Mouse (Mus musculus) forebrain, embryonic 16.5 days (tissue): Measurements from ENCODE around the gene B3gat1. TPM values are rescaled to one million over a fixed set of nuclear protein-coding genes. Genes with fewer than 3 reads are reported as not detected.

Experiments used
- ATAC-seq: fragments of 200-750 bp; cut with Nextera tagmentation; 2 replicates; pipeline ENCODE4 v1.8.0; 2017; ENCODE audit warnings: mild to moderate bottlenecking, moderate library complexity
- H3K27ac ChIP-seq: fragments of 300-500 bp; sonication (generic); 2 replicates; pipeline ENCODE4 v1.5.1; 2014; ENCODE audit warnings: low read length, control low read depth
- H3K27me3 ChIP-seq: fragments of 300-500 bp; sonication (generic); replicated peaks from 2 replicates; pipeline ENCODE4 v1.6.1; 2014; ENCODE audit warnings: low read length; ENCODE audit not compliant: control insufficient read depth, insufficient read depth
- H3K36me3 ChIP-seq: fragments of 300-500 bp; sonication (generic); 2 replicates; pipeline ENCODE4 v1.6.1; 2014; ENCODE audit not compliant: control insufficient read depth, insufficient read depth
- H3K4me1 ChIP-seq: fragments of 300-500 bp; sonication (generic); replicated peaks from 2 replicates; pipeline ENCODE4 v1.6.1; 2014; ENCODE audit warnings: low read length; ENCODE audit not compliant: control insufficient read depth, insufficient read depth
- H3K4me2 ChIP-seq: fragments of 300-500 bp; sonication (generic); 2 replicates; pipeline ENCODE4 v1.6.1; 2014; ENCODE audit warnings: mild to moderate bottlenecking, low read length, control low read depth
- H3K4me3 ChIP-seq: fragments of 300-500 bp; sonication (generic); replicated peaks from 2 replicates; pipeline ENCODE4 v1.5.1; 2014; ENCODE audit warnings: mild to moderate bottlenecking, low read length, control low read depth
- H3K9ac ChIP-seq: fragments of 300-500 bp; sonication (generic); replicated peaks from 2 replicates; pipeline ENCODE4 v1.6.1; 2014; ENCODE audit warnings: low read depth, low read length, control low read depth
- H3K9me3 ChIP-seq: fragments of 300-500 bp; sonication (generic); 2 replicates; pipeline ENCODE4 v1.6.1; 2016; ENCODE audit warnings: low read length; ENCODE audit not compliant: control insufficient read depth
- WGBS: fragments of 180-500 bp; shearing (Covaris S2); extraction: QIAGEN DNeasy Blood & Tissue Kit; methylation state at CpG from one replicate; pipeline ENCODE4 v1.1.7; 2014; 5-methylcytosine and 5-hydroxymethylcytosine counted together
- polyA plus RNA-seq: library from polyadenylated mRNA; unstranded; fragments of >200 nt; fragmentation: Nextera tagmentation; extraction: Ambion mirVana; gene quantifications from 2 replicates; pipeline ENCODE4 v1.2.1, GENCODE M21; 2015

Gene B3gat1
- polyA plus RNA-seq, 1 experiment from 2014 or later: 48.1 TPM

- Histone ChIP-seq H3K9ac (no peak overlapping the region), H3K36me3 (peaks cover 15% of the 10 kb centered on the region), H3K4me3 (no peak overlapping the region), H3K4me2 (no peak overlapping the region), H3K9me3 (no peaks in the 10 kb centered on the region), H3K27ac (no peak overlapping the region), H3K4me1 (peaks cover 7% of the 10 kb centered on the region), H3K27me3 (no peaks in the 10 kb centered on the region)
- 72% methylated on average over 5 of the region's 5 CpGs for WGBS
- ATAC-seq: 0 out of 2 replicates have a peak, but pooled peaks have one; percentile 11
These were observed 27.0 kb downstream of the B3gat1 start for GRCm38 (mm10) chr9:26760576-26760975.

- Histone ChIP-seq H3K36me3 (peaks cover 8% of the 10 kb centered on the region; the same call in 1 of the 2 replicates), H3K4me3 (no peak overlapping the region), H3K9ac (no peak overlapping the region), H3K27me3 (no peaks in the 10 kb centered on the region), H3K27ac (no peak overlapping the region), H3K9me3 (no peaks in the 10 kb centered on the region), H3K4me2 (no peak overlapping the region), H3K4me1 (peaks cover 7% of the 10 kb centered on the region)
- 83% methylated on average over 6 of the region's 6 CpGs for WGBS
- ATAC-seq: no peak
These were observed 28.9 kb downstream of the B3gat1 start for GRCm38 (mm10) chr9:26762477-26762876.

DNA sequence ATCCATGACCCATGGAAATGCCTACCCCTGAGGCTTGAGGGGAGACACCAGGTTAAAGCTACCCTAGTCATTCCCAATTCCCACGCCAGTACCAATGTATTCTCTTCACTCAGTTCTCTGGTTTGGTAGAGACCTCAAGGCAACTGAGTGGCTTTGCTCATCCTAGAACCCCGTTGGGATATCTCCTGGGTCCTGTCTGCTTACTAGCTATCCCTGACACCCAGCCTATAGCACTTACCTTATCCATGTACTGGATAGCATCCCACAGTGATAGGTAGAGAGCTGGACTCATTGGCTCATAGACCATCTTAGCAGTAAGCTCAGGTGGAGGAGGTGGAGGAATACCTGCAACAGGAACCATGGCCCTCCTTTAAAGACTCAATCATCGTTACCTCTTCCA is 34.7 kb downstream of the B3gat1 start:
- no peak for ATAC-seq
- H3K4me2 ChIP-seq: no peak overlapping the region
- H3K9me3 ChIP-seq: no peaks in the 10 kb centered on the region
- H3K27me3 ChIP-seq: no peaks in the 10 kb centered on the region
- no peak overlapping the region for H3K4me3 ChIP-seq
- no peak overlapping the region for H3K27ac ChIP-seq
- 89% methylated on average over 3 of the region's 3 CpGs for WGBS
- H3K4me1 ChIP-seq: no peaks in the 10 kb centered on the region
- no peak overlapping the region for H3K9ac ChIP-seq
- H3K36me3 ChIP-seq: 0 out of 2 replicates have a peak, but pooled peaks cover 2% of the 10 kb centered on the region

GRCm38 (mm10) chr9:26775700-26776099 is 42.2 kb downstream of the B3gat1 start:
- Histone ChIP-seq H3K27ac (no peak overlapping the region), H3K36me3 (no peaks in the 10 kb centered on the region), H3K4me2 (no peak overlapping the region), H3K9me3 (no peaks in the 10 kb centered on the region), H3K4me3 (no peak overlapping the region), H3K9ac (no peak overlapping the region), H3K27me3 (no peaks in the 10 kb centered on the region), H3K4me1 (no peaks in the 10 kb centered on the region)
- WGBS: 89% methylated on average over 2 of the region's 2 CpGs
- peak; percentile 41 for ATAC-seq

DNA sequence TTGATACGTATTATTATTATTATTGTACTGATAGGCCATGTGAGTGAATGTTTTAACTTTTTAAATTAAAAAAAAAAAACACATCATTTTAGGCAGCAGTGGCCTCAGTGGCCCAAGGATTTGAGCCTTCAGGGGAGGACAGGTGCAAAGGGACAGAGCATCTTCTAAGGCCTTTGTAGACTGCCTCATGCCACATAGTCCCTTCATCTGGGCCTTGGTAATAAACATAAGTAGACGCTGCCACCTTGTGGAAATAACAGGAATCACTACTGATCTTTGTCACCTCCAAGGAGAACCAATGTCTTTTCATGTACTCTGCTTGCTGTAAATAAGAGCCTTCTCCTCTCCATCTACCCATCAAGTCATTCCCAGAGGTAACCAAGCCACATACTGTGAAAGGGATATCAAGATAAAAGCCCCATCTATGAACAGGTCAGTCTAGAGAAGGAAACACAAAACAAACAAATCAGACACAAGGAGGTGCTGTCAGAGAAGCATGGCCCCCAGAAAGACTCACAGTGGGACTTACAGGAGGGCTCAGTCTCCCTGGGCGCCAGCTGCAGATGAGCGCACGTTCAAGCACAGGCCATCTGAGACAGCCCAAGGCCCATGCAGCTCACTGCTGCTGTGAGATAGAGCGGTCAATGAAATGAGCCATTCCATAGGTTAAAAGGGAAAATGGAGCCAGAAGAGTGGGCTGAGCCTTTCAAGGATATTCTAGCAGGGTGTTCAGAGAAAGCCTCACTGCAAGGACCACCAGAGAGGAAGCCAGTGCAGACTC is 42.8 kb downstream of the B3gat1 start:
- Histone ChIP-seq H3K27me3 (no peaks in the 10 kb centered on the region), H3K36me3 (no peaks in the 10 kb centered on the region), H3K27ac (no peak overlapping the region), H3K9ac (no peak overlapping the region), H3K9me3 (no peaks in the 10 kb centered on the region), H3K4me1 (no peaks in the 10 kb centered on the region), H3K4me2 (no peak overlapping the region), H3K4me3 (no peak overlapping the region)
- peak; percentile 75 for ATAC-seq
- 65% methylated on average over 6 of the region's 6 CpGs for WGBS

DNA sequence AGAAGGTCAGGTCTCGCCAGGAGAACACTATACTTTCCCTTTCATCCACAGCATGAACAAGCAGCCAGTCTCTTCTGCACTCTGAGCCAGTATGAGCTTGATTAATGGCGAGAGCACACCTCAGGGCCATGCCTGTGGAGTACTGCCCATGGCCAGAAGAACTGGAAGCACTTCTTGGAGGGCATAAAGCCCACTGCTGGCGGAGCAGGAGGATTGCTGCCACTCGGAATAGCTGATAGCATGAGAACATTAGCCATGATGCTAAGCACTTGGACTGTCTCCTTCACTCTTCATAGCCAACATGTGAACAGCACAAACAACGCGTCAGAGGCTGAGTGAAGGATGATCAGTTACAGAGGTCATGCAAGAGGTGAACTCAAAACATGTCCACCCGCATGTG is 44.9 kb downstream of the B3gat1 start:
- H3K27ac ChIP-seq: no peak overlapping the region
- ATAC-seq: no peak

GRCm38 (mm10) chr9:26783414-26783975 is 50.0 kb downstream of the B3gat1 start:
- no peaks in the 10 kb centered on the region for H3K36me3 ChIP-seq
- H3K4me3 ChIP-seq: no peak overlapping the region
- peak; percentile 52; the same call in 1 of the 2 replicates for ATAC-seq
- H3K27ac ChIP-seq: no peak overlapping the region
- no peak overlapping the region for H3K4me2 ChIP-seq
- 67% methylated on average over 7 of the region's 7 CpGs for WGBS
- no peaks in the 10 kb centered on the region for H3K9me3 ChIP-seq
- no peaks in the 10 kb centered on the region for H3K27me3 ChIP-seq
- no peak overlapping the region for H3K9ac ChIP-seq
- H3K4me1 ChIP-seq: no peaks in the 10 kb centered on the region

More for the DNA sequence above, 44.9 kb downstream of the B3gat1 start:
- Histone ChIP-seq H3K4me3 (no peak overlapping the region), H3K27me3 (no peaks in the 10 kb centered on the region), H3K4me2 (no peak overlapping the region), H3K4me1 (no peaks in the 10 kb centered on the region), H3K36me3 (no peaks in the 10 kb centered on the region), H3K9ac (no peak overlapping the region), H3K9me3 (no peaks in the 10 kb centered on the region)
- 90% methylated on average over 7 of the region's 7 CpGs for WGBS

- no peak overlapping the region for H3K9ac ChIP-seq
- ATAC-seq: no peak
- WGBS: 68% methylated on average over 3 of the region's 3 CpGs
- H3K4me3 ChIP-seq: no peak overlapping the region
- H3K27me3 ChIP-seq: no peaks in the 10 kb centered on the region
- H3K9me3 ChIP-seq: no peaks in the 10 kb centered on the region
- H3K4me1 ChIP-seq: no peaks in the 10 kb centered on the region
- H3K4me2 ChIP-seq: no peak overlapping the region
- no peaks in the 10 kb centered on the region for H3K36me3 ChIP-seq
- no peak overlapping the region for H3K27ac ChIP-seq
These were observed 59.3 kb downstream of the B3gat1 start for GRCm38 (mm10) chr9:26792829-26793228.

DNA sequence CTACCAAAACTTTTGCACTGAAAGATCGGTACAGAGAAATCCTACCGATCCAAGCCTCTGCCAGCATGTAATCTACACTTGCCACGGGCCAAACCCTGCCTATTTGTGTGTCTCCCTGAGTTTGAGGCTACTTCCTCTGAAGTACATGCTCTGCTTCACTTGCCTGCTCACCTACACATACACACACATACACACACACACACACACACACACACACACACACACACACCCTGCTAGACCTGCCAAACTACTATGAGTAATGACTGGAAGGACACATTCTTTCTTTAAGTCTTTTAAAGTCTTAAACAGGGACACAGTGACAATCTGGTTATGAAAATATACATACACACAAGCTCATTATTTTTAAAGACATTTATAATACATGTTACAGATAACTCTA is 64.7 kb downstream of the B3gat1 start:
- H3K4me2 ChIP-seq: no peak overlapping the region
- H3K4me1 ChIP-seq: no peaks in the 10 kb centered on the region
- WGBS: 83% methylated on average over 3 of the region's 3 CpGs
- H3K36me3 ChIP-seq: no peaks in the 10 kb centered on the region
- ATAC-seq: no peak
- H3K27ac ChIP-seq: no peak overlapping the region
- H3K4me3 ChIP-seq: no peak overlapping the region
- H3K27me3 ChIP-seq: no peaks in the 10 kb centered on the region
- H3K9me3 ChIP-seq: no peaks in the 10 kb centered on the region
- H3K9ac ChIP-seq: no peak overlapping the region
